Comparison of ENCODE assay signal across 18 mouse cellular contexts in genomic region chr6:52635395-52635794, GRCm38 (mm10).
"Had no signal": no experiment of that assay in that cellular context is flagged by ENCODE, and none has a peak within 500 bp of the region (broad histone marks: within the 10 kb centered on the region; RNA-seq: fewer than 3 reads in every experiment).

No protein-coding gene starts in this region.

- DNase-seq: cerebellum, adult 2 months; cerebellum, adult 8-10 months; cerebellum, adult 9-10 months; cerebellum, adult 9-11 months; cerebellum, postnatal 10 days; cerebellum, postnatal 14 days; cerebellum, postnatal 25 days; cerebellum, postnatal 36 days; embryo, embryonic 11 days; forebrain, postnatal 0 days; gastrocnemius, adult 2 months; gastrocnemius, postnatal 10 days; gastrocnemius, postnatal 14 days; gastrocnemius, postnatal 25 days; gastrocnemius, postnatal 36 days; heart, adult 11 months; heart, adult 18-20 months; heart, adult 2 months had no signal
